In genomic region chr5:20847010-20847409, GRCm38 (mm10) we compare ENCODE assay signal across 19 mouse cellular contexts.
"Had no signal": no experiment of that assay in that cellular context is flagged by ENCODE, and none has a peak within 500 bp of the region (broad histone marks: within the 10 kb centered on the region; RNA-seq: fewer than 3 reads in every experiment).

No protein-coding gene starts in this region.

- H3K36me3 ChIP-seq: liver, embryonic 13.5 days; neural tube, embryonic 12.5 days; neural tube, embryonic 15.5 days had no signal

- H3K4me2 ChIP-seq: liver, embryonic 13.5 days; midbrain, embryonic 11.5 days; neural tube, embryonic 12.5 days; neural tube, embryonic 15.5 days had no signal

- H3K27ac ChIP-seq: liver, embryonic 13.5 days; neural tube, embryonic 12.5 days; neural tube, embryonic 15.5 days had no signal

- H3K4me3 ChIP-seq: liver, embryonic 13.5 days; megakaryocyte, embryonic 14.5 days; neural tube, embryonic 12.5 days; neural tube, embryonic 15.5 days had no signal

- H3K9ac ChIP-seq: liver, embryonic 13.5 days; neural tube, embryonic 12.5 days; neural tube, embryonic 15.5 days had no signal

- H3K9me3 ChIP-seq: liver, embryonic 13.5 days; megakaryocyte, embryonic 14.5 days; neural tube, embryonic 12.5 days; neural tube, embryonic 15.5 days had no signal

- H3K4me1 ChIP-seq: neural tube, embryonic 12.5 days; neural tube, embryonic 15.5 days had no signal

- DNase-seq: kidney, adult 11 months; kidney, adult 9 months; kidney, postnatal 14 days; kidney, postnatal 4 days; liver, embryonic 13.5 days; lung, adult 2 months; lung, postnatal 14 days; lung, postnatal 4 days; midbrain, embryonic 14.5 days; right cerebral cortex, adult 18-20 months; right cerebral cortex, postnatal 14 days; right cerebral cortex, postnatal 4 days; thymus, adult 2 months; thymus, postnatal 14 days; thymus, postnatal 4 days had no signal

- H3K27me3 ChIP-seq: liver, embryonic 13.5 days; megakaryocyte, embryonic 14.5 days; neural tube, embryonic 12.5 days; neural tube, embryonic 15.5 days had no signal
